Mouse (Mus musculus): Measurements from ENCODE around the gene Map2k5. TPM values are rescaled to one million over a fixed set of nuclear protein-coding genes. Genes with fewer than 3 reads are reported as not detected.

Gene Map2k5
- 26.4 and 26.6 TPM in 2 replicates for polyA plus RNA-seq (2015; fragmentation: Nextera tagmentation; extraction: Ambion mirVana)

DNA sequence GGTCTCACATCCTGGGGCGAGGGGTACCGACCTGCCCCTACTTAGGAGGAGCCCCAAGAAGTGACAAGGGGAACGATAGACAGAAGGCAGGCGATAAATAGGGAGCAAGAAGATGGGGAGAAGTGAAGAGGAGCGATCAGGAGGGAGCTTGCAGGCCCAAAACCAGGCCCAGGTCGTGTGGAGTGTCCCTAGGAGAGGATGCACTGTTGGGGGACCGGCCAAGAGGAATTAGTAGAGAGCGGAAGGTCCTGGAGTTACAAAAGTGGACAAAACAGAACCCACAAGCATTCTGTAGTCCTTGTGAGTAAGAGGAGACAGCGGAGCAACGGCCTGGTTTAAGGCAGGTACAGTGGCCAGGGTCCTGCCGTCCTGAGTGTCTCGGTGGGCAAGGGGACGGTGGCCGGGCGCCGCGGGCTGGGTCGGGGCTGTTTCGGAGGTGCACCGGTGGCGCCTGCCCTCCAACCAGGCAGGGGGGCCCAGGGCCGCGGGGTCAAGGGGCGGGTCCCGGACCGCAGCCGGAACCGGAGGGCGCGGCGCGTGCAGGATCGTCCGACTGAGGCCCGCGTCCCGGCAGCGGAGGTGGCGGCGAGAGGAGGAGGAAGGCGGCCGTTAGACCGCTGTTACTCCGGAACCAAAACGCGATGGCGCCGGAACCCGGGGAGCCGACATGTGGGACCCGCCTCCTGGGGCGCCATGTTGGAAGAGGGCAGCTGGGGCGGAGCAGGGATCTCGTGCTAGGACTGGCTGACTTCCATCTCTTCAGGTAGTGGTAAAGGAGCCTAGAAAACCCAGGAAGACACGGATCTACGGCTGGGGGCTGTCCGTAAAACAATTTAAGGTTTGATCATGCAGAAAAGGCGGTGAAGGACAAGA lies at the start of gene Map2k5:
Map2k5 (minus strand) TSS at position 633 of the 873 bp plus-strand sequence.
- peak within 1 kb of the TSS; percentile 93 for H3K9ac ChIP-seq
- peak within 1 kb of the TSS; percentile 90 for H3K27ac ChIP-seq (replicated peaks)
- peak within 1 kb of the TSS; percentile 83 for H3K4me3 ChIP-seq
- no peaks in the 10 kb centered on the region for H3K9me3 ChIP-seq
- H3K4me1 ChIP-seq = peaks cover 52% of the 10 kb centered on the region
- no peaks in the 10 kb centered on the region for H3K27me3 ChIP-seq (replicated peaks)
- peak within 1 kb of the TSS; percentile 77 for H3K4me2 ChIP-seq
- H3K36me3 ChIP-seq = peaks cover 17% of the 10 kb centered on the region; the same call in 1 of the 2 replicates
- WGBS = 1% methylated on average over 58 of the region's 58 CpGs
- peak; percentile 86 for ATAC-seq (ENCODE audit: extremely low read depth, insufficient number of reproducible peaks, low FRiP score, low TSS enrichment)

DNA sequence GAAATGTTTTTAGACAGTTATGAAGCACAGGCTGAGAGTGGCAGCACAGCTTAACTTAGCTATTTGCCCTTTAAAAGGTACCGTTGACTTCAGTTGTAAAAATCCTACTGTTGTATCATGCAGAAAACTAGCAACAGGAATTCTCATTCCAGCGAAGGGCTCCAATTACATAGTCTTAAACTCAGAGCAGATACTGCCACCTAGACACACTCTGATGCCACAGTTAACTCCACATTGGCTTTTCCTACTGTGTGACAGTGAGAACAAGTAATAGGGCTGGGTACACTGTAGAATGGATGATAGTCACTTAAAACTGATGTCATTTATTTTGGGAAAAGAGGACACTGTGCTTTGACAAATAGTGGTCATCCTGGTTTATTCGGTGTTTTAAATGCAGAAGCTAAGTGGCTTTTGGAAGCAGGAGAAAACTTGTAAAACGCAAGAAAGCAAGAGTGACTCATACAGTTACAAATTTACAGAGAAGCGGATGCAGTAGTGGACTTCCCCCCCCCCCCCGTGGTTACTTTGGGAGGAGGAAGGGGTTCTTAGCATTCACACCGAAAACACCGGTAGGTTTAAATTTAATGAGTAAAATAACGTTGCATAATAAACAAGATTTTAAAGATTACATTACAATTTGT lies 43.5 kb upstream of the Map2k5 start:
- H3K4me2 ChIP-seq = no peak overlapping the region
- no peaks in the 10 kb centered on the region for H3K4me1 ChIP-seq
- H3K36me3 ChIP-seq = no peaks in the 10 kb centered on the region
- no peaks in the 10 kb centered on the region for H3K9me3 ChIP-seq
- H3K4me3 ChIP-seq = no peak overlapping the region
- ATAC-seq (ENCODE audit: extremely low read depth, insufficient number of reproducible peaks, low FRiP score, low TSS enrichment) = no peak
- no peak overlapping the region for H3K9ac ChIP-seq
- no peaks in the 10 kb centered on the region for H3K27me3 ChIP-seq (replicated peaks)
- 57% methylated on average over 9 of the region's 9 CpGs for WGBS
- no peak overlapping the region for H3K27ac ChIP-seq (replicated peaks)

DNA sequence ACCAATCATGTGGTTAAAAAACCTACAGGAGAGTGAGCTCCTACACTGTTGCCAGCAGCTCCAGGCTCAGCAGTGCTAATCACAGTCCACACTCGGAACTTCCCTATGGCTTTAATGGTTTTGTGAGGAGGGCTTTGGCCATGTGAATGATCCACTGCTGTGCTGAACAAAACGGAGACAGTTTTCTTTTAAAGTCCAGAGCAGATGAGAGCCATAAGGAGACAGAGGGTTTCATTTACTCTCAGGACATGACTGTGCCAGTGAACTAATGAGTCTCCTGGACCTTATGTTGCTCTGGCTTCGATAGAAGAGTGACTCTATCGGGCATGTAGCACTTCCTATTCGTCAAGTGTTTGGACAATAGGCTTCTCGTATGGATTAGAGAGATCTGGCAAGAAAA lies 42.7 kb upstream of the Map2k5 start:
- Histone ChIP-seq H3K9me3 (no peaks in the 10 kb centered on the region), H3K27ac (replicated peaks) (no peak overlapping the region), H3K4me1 (no peaks in the 10 kb centered on the region), H3K4me2 (no peak overlapping the region), H3K4me3 (no peak overlapping the region), H3K9ac (no peak overlapping the region), H3K27me3 (replicated peaks) (no peaks in the 10 kb centered on the region), H3K36me3 (no peaks in the 10 kb centered on the region)
- WGBS = 55% methylated on average over 6 of the region's 6 CpGs
- no peak for ATAC-seq (ENCODE audit: extremely low read depth, insufficient number of reproducible peaks, low FRiP score, low TSS enrichment)

DNA sequence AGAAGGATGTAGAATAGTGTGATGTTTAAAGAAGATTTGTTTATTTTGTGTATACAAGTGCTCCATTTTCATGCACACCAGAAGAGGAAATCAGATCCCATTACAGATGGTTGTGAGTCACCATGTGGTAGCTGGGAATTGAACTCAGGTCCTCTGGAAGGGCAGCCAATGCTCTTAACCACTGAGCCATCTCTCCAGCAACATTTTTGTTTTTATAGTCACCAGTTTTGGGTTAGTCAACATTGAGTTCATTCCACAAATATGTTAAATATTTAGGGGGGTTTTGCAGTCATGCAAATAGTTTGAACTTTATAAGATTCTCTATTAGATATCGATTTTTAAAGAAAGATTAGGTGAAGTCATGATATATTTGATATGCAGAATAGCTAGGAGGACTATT lies 22.5 kb upstream of the Map2k5 start:
- Histone ChIP-seq H3K27ac (replicated peaks) (no peak overlapping the region), H3K9ac (no peak overlapping the region), H3K9me3 (no peaks in the 10 kb centered on the region), H3K4me3 (no peak overlapping the region), H3K27me3 (replicated peaks) (no peaks in the 10 kb centered on the region), H3K36me3 (no peaks in the 10 kb centered on the region), H3K4me1 (peaks cover 22% of the 10 kb centered on the region), H3K4me2 (no peak overlapping the region)
- no peak for ATAC-seq (ENCODE audit: extremely low read depth, insufficient number of reproducible peaks, low FRiP score, low TSS enrichment)
- 77% methylated on average over 1 of the region's 1 CpGs for WGBS

DNA sequence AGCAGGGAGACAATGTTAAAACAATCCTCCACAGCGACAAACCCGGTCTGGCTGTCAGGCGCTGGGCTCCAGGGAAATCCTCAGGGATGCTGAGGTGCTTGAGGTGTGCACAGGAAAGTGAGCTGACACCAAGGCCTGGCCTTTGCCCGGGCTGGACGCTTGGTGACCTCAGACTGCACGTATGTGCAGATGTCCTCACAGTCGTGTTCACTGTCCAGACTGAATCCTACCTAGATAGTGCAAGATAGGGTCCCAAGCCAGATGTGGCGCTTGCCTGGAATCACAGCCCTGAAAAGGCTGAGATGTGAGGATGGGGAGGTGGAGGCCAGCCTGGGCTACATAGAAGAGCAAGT lies 21.7 kb upstream of the Map2k5 start:
- H3K27ac ChIP-seq (replicated peaks) = peak overlapping the region; percentile 97
- H3K36me3 ChIP-seq = no peaks in the 10 kb centered on the region
- WGBS = 2% methylated on average over 8 of the region's 8 CpGs
- peaks cover 22% of the 10 kb centered on the region for H3K4me1 ChIP-seq
- H3K9ac ChIP-seq = peak overlapping the region; percentile 90
- ATAC-seq (ENCODE audit: extremely low read depth, insufficient number of reproducible peaks, low FRiP score, low TSS enrichment) = peak; percentile 12; the same call in 1 of the 2 replicates
- H3K27me3 ChIP-seq (replicated peaks) = no peaks in the 10 kb centered on the region
- peak overlapping the region; percentile 76 for H3K4me3 ChIP-seq
- no peaks in the 10 kb centered on the region for H3K9me3 ChIP-seq
- H3K4me2 ChIP-seq = peak overlapping the region; percentile 73

DNA sequence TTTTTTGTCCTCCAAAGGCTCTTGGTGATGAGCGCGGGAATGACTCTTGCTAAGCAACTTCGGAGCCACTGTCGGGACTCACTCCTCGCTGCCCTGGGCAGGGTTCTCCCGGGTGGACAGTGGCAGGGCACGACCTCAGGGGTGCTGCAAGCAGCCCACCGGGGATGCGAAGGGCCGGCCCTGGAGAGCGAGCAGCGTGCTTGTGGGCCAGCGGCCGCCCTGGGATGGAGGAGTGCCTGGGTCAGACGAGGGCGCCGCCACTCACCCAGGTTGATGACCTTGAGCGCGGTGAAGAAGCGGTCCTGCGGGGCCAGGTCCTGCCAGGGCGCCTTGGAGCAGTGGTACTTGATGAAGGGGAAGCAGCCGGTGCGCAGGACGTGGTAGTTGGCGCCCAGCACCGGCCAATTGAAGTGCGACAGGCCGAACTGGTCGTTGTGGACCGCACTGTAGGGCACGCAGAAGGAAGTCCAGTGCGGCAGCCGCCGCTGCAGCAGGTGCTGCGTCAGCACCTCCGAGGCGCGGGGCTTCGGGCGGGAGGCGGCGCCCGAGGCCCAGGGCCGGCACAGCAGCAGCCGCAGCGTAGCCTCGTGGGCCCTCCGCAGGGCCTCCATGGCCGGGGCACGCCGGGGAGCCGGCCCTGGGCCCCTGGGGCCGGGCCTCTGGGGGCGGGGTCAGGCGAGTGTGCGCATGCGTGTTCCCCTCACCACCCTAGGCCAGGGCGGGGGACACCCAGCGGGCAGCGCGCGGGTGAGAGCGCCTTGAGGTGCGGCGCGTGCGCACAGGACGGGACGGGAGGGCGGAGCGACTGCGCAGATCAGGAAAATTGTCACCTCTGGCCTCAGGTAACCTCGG lies 21.1 kb upstream of the Map2k5 start, which contains the start of gene 2300009A05Rik:
2300009A05Rik (minus strand) TSS at position 636 of the 852 bp plus-strand sequence.
- Histone ChIP-seq H3K4me2 (peak within 1 kb of the TSS; percentile 73), H3K36me3 (no peaks in the 10 kb centered on the region), H3K4me1 (peaks cover 22% of the 10 kb centered on the region), H3K9ac (peak within 1 kb of the TSS; percentile 90), H3K4me3 (peak within 1 kb of the TSS; percentile 76), H3K27me3 (replicated peaks) (no peaks in the 10 kb centered on the region), H3K9me3 (no peaks in the 10 kb centered on the region), H3K27ac (replicated peaks) (peak within 1 kb of the TSS; percentile 97)
- under 1% methylated on average over 70 of the region's 74 CpGs for WGBS
- ATAC-seq (ENCODE audit: extremely low read depth, insufficient number of reproducible peaks, low FRiP score, low TSS enrichment) = peak; percentile 99

DNA sequence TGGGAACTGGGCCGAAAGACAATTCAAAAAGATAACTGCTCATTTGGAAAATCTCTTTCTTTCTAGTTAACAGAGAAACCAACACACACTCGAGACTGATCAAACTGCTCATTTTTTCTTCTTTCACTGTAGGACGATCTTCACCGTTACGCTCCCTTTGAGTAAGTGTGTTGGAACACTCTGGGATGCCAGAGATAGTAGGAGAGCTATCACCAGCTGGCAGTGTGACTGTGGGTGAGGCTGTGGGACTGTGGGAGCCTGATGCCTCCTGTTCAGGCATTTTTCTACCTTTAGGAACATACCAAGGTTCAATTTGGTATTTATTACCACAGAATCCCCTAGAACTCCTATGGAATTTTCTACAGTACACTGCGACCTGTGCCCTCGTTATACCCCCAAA lies 17.9 kb upstream of the Map2k5 start:
- Histone ChIP-seq H3K4me2 (no peak overlapping the region), H3K27ac (replicated peaks) (no peak overlapping the region)
- no peak for ATAC-seq (ENCODE audit: extremely low read depth, insufficient number of reproducible peaks, low FRiP score, low TSS enrichment)

DNA sequence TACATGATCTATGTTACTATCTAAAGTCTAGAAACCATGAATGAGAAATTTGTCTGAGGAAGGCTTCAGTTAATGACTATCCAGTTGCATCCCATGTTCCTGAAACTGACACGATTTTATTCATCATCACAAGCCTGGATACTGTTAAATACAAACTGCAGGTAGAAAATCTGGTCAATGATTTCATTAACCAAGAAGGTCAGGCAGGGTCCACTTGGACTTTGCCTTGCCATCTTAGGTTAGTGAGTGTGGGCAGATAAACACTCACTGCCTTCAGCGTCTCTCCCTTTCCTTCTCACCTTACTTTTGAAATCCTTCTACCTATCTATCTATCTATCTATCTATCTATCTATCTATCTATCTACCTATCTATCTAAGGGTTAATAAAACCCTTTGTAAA lies 13.6 kb upstream of the Map2k5 start:
- no peak overlapping the region for H3K9ac ChIP-seq
- 57% methylated on average over 2 of the region's 2 CpGs for WGBS
- no peaks in the 10 kb centered on the region for H3K9me3 ChIP-seq
- H3K4me3 ChIP-seq = no peak overlapping the region
- no peak overlapping the region for H3K27ac ChIP-seq (replicated peaks)
- no peaks in the 10 kb centered on the region for H3K36me3 ChIP-seq
- H3K4me1 ChIP-seq = peaks cover 7% of the 10 kb centered on the region
- ATAC-seq (ENCODE audit: extremely low read depth, insufficient number of reproducible peaks, low FRiP score, low TSS enrichment) = no peak
- H3K4me2 ChIP-seq = no peak overlapping the region
- no peaks in the 10 kb centered on the region for H3K27me3 ChIP-seq (replicated peaks)

More for the DNA sequence above, 17.9 kb upstream of the Map2k5 start:
- no peak overlapping the region for H3K9ac ChIP-seq
- no peaks in the 10 kb centered on the region for H3K9me3 ChIP-seq
- H3K4me3 ChIP-seq = no peak overlapping the region
- H3K4me1 ChIP-seq = peaks cover 22% of the 10 kb centered on the region
- WGBS = 56% methylated on average over 7 of the region's 7 CpGs
- H3K36me3 ChIP-seq = no peaks in the 10 kb centered on the region
- H3K27me3 ChIP-seq (replicated peaks) = no peaks in the 10 kb centered on the region

DNA sequence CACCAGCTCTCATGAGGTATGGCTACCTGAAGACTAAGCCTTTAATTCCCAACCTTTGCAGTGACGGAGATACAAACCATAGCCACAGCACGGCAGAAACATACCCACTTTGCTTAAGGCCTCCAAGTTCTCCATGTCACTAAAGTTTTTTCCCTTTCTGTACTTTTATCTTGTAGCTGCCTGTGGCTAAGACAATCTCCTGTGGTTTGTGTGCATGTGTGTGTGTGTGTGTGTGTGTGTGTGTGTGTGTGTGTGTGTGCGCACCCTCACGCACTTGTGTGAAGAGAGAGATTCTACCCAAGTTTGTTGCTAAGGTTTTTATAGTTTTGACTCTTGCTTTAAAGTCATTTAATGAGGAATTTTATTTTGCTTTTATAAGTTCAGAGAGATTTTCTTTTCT lies 5.1 kb upstream of the Map2k5 start:
- no peaks in the 10 kb centered on the region for H3K9me3 ChIP-seq
- H3K4me2 ChIP-seq = no peak overlapping the region
- H3K4me3 ChIP-seq = no peak overlapping the region
- no peak overlapping the region for H3K27ac ChIP-seq (replicated peaks)
- H3K9ac ChIP-seq = no peak overlapping the region
- H3K4me1 ChIP-seq = peaks cover 7% of the 10 kb centered on the region
- H3K27me3 ChIP-seq (replicated peaks) = no peaks in the 10 kb centered on the region
- 84% methylated on average over 4 of the region's 4 CpGs for WGBS
- H3K36me3 ChIP-seq = no peaks in the 10 kb centered on the region
- ATAC-seq (ENCODE audit: extremely low read depth, insufficient number of reproducible peaks, low FRiP score, low TSS enrichment) = no peak

DNA sequence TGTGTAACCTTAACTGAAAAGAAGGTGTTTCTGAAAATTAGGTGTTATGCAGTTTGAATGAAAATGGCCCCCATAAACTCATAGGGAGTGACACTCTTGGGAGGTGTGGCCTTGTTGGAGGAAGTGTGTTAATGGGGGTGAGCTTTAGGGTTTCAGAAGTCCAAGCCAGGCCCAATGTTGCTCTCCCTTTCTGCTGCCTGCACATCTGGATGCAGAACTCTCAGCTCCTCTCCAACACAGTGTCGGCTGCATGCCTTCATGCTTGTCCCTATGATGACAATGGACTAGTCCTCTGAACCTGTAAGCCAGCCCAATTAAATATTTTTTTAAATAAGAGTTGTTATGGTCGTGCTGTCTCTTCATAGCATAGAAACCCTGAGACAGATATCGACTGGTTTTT lies 2.6 kb upstream of the Map2k5 start:
- H3K36me3 ChIP-seq = 0 out of 2 replicates have a peak, but pooled peaks cover 2% of the 10 kb centered on the region
- no peaks in the 10 kb centered on the region for H3K9me3 ChIP-seq
- H3K27ac ChIP-seq (replicated peaks) = no peak overlapping the region
- no peak overlapping the region for H3K4me3 ChIP-seq
- no peak overlapping the region for H3K9ac ChIP-seq
- H3K27me3 ChIP-seq (replicated peaks) = no peaks in the 10 kb centered on the region
- H3K4me1 ChIP-seq = peaks cover 24% of the 10 kb centered on the region
- no peak for ATAC-seq (ENCODE audit: extremely low read depth, insufficient number of reproducible peaks, low FRiP score, low TSS enrichment)
- no peak overlapping the region for H3K4me2 ChIP-seq
- WGBS = 87% methylated on average over 3 of the region's 3 CpGs

DNA sequence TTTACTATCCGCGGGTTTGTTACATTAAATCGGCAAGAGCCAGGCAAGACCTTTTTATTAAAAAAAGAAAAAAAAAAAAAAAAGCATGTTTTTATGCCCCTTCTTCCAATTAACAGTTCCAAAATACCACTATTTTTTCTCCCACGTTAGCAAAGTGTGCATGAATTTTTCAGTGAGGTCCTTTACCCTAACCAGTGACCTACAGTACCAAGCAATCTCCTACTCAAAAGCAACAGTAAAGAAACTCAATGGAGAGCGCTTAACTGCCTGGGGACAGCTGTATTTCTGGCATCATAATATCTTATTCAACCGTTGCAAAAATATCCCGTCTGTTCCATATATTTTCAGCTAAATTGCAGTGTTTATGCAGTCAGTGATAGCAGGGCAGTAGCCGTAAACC lies 472 bp upstream of the Map2k5 start:
- no peak for ATAC-seq (ENCODE audit: extremely low read depth, insufficient number of reproducible peaks, low FRiP score, low TSS enrichment)
- WGBS = 18% methylated on average over 8 of the region's 8 CpGs
- H3K36me3 ChIP-seq = peaks cover 17% of the 10 kb centered on the region; the same call in 1 of the 2 replicates
- peaks cover 46% of the 10 kb centered on the region for H3K4me1 ChIP-seq
- peak overlapping the region; percentile 77 for H3K4me2 ChIP-seq
- H3K27ac ChIP-seq (replicated peaks) = peak overlapping the region; percentile 90
- H3K4me3 ChIP-seq = peak overlapping the region; percentile 83
- H3K9me3 ChIP-seq = no peaks in the 10 kb centered on the region
- H3K9ac ChIP-seq = peak overlapping the region; percentile 93
- no peaks in the 10 kb centered on the region for H3K27me3 ChIP-seq (replicated peaks)

All from heart, embryonic 13.5 days (tissue).